Comparison of ENCODE assay signal across 22 mouse cellular contexts in genomic region chr6:52416491-52416890, GRCm38 (mm10).
DNase-seq lines count a peak whose midpoint lies in the region; ATAC-seq and TF ChIP-seq lines count a peak whose summit lies in the region.
"Had no signal": no experiment of that assay in that cellular context is flagged by ENCODE, and none has a peak within 500 bp of the region (broad histone marks: within the 10 kb centered on the region; RNA-seq: fewer than 3 reads in every experiment).

No protein-coding gene starts in this region.

- H3K27me3 ChIP-seq in forebrain, postnatal 0 days (ENCODE audit: insufficient read depth, low read length): no peaks in the 10 kb centered on the region
- H3K27me3 ChIP-seq in forebrain, embryonic 16.5 days (replicated peaks; ENCODE audit: control insufficient read depth, insufficient read depth, low read length): no peaks in the 10 kb centered on the region
- no peaks in the 10 kb centered on the region for H3K27me3 ChIP-seq in lung, embryonic 16.5 days (ENCODE audit: control insufficient read depth, insufficient read depth, low read depth, low read length)
- H3K27me3 ChIP-seq: kidney, embryonic 15.5 days; liver, embryonic 12.5 days had no signal

- WGBS in forebrain, postnatal 0 days: 43% methylated on average over 3 of the region's 3 CpGs
- WGBS in forebrain, embryonic 16.5 days: 31% methylated on average over 3 of the region's 3 CpGs
- WGBS in lung, embryonic 16.5 days: 32% methylated on average over 3 of the region's 3 CpGs

- no peak for ATAC-seq in forebrain, postnatal 0 days
- no peak for ATAC-seq in forebrain, embryonic 16.5 days
- ATAC-seq in lung, embryonic 16.5 days (ENCODE audit: low read depth): no peak
- ATAC-seq: forebrain, embryonic 15.5 days; hindbrain, embryonic 16.5 days; intestine, embryonic 16.5 days; liver, embryonic 12.5 days had no signal

- no peak for TF ChIP-seq CTCF in forebrain, postnatal 0 days (IDR thresholded peaks at IDR 0.05; ENCODE audit: low read depth)

- H3K36me3 ChIP-seq in forebrain, postnatal 0 days (ENCODE audit: insufficient read depth): no peaks in the 10 kb centered on the region
- H3K36me3 ChIP-seq in forebrain, embryonic 16.5 days (ENCODE audit: control insufficient read depth, insufficient read depth): no peaks in the 10 kb centered on the region
- no peaks in the 10 kb centered on the region for H3K36me3 ChIP-seq in lung, embryonic 16.5 days (ENCODE audit: control insufficient read depth, insufficient read depth, low read length)
- H3K36me3 ChIP-seq: forebrain, embryonic 15.5 days; kidney, embryonic 15.5 days; liver, embryonic 12.5 days had no signal

- intact Hi-C loops in heart, postnatal 25 days (cut with DNase I): no loop called here

- H3K27ac ChIP-seq in forebrain, postnatal 0 days (ENCODE audit: low read depth, low read length): no peak overlapping the region
- no peak overlapping the region for H3K27ac ChIP-seq in forebrain, embryonic 16.5 days (ENCODE audit: low read length)
- 0 out of 2 replicates have a peak overlapping the region, but pooled peaks have one; percentile 1 for H3K27ac ChIP-seq in lung, embryonic 16.5 days (ENCODE audit: low read length)
- H3K27ac ChIP-seq: forebrain, embryonic 15.5 days; kidney, embryonic 15.5 days; liver, embryonic 12.5 days had no signal

- H3K4me1 ChIP-seq in forebrain, postnatal 0 days (ENCODE audit: insufficient read depth): no peaks in the 10 kb centered on the region
- 0 out of 2 replicates have a peak, but pooled peaks cover 3% of the 10 kb centered on the region for H3K4me1 ChIP-seq in forebrain, embryonic 16.5 days (replicated peaks; ENCODE audit: control insufficient read depth, insufficient read depth, low read length)
- peaks cover 25% of the 10 kb centered on the region for H3K4me1 ChIP-seq in lung, embryonic 16.5 days (replicated peaks; ENCODE audit: control insufficient read depth, insufficient read depth, low read length)
- H3K4me1 ChIP-seq: liver, embryonic 12.5 days had no signal

- H3K4me3 ChIP-seq in forebrain, postnatal 0 days (ENCODE audit: low read depth, low read length): no peak overlapping the region
- no peak overlapping the region for H3K4me3 ChIP-seq in forebrain, embryonic 16.5 days (replicated peaks; ENCODE audit: low read length)
- no peak overlapping the region for H3K4me3 ChIP-seq in lung, embryonic 16.5 days (ENCODE audit: low read length)
- H3K4me3 ChIP-seq: erythroblast, embryonic 14.5 days; forebrain, embryonic 15.5 days; kidney, embryonic 15.5 days; liver, embryonic 12.5 days had no signal

- DNase-seq in forebrain, postnatal 0 days: peak; percentile 1
- DNase-seq in heart, postnatal 4 days: peak; percentile 36
- DNase-seq in heart, postnatal 25 days (ENCODE audit: low spot score): no peak
- peak; percentile 11 for DNase-seq in NIH3T3 (ENCODE audit: low read depth)
- no peak for DNase-seq in left cerebral cortex, adult 18-20 months (ENCODE audit: low spot score in 2 of 2)
- no peak for DNase-seq in spleen, postnatal 36 days (ENCODE audit: low spot score in 2 of 2)
- DNase-seq: adrenal gland, postnatal 10 days; cerebellum, adult 11-12 months; cerebellum, postnatal 25 days; gastrocnemius, postnatal 36 days; heart, postnatal 36 days; kidney, postnatal 4 days; layer of hippocampus, adult 9-11 months; spleen, adult 18-20 months had no signal

- H3K4me2 ChIP-seq in forebrain, postnatal 0 days (ENCODE audit: low read depth): no peak overlapping the region
- no peak overlapping the region for H3K4me2 ChIP-seq in forebrain, embryonic 16.5 days (ENCODE audit: low read length)
- no peak overlapping the region for H3K4me2 ChIP-seq in lung, embryonic 16.5 days (ENCODE audit: low read depth, low read length)
- H3K4me2 ChIP-seq: forebrain, embryonic 15.5 days; kidney, embryonic 15.5 days; liver, embryonic 12.5 days had no signal

- H3K9ac ChIP-seq in forebrain, postnatal 0 days: no peak overlapping the region
- H3K9ac ChIP-seq in forebrain, embryonic 16.5 days (replicated peaks; ENCODE audit: low read depth, low read length): no peak overlapping the region
- H3K9ac ChIP-seq in lung, embryonic 16.5 days (ENCODE audit: low read length): no peak overlapping the region
- H3K9ac ChIP-seq: forebrain, embryonic 15.5 days; kidney, embryonic 15.5 days; liver, embryonic 12.5 days had no signal

- H3K9me3 ChIP-seq in forebrain, postnatal 0 days (ENCODE audit: low read length): no peaks in the 10 kb centered on the region
- no peaks in the 10 kb centered on the region for H3K9me3 ChIP-seq in forebrain, embryonic 16.5 days (ENCODE audit: control insufficient read depth, low read length)
- H3K9me3 ChIP-seq in lung, embryonic 16.5 days (ENCODE audit: control insufficient read depth, low read length): no peaks in the 10 kb centered on the region
- H3K9me3 ChIP-seq: forebrain, embryonic 15.5 days; kidney, embryonic 15.5 days; liver, embryonic 12.5 days had no signal

Comparison
In these comparisons a context has a peak if more than half of its experiments do, and no peak if none do; other contexts are left out.
1. DNase-seq: peak in forebrain, postnatal 0 days (single experiment), heart, postnatal 4 days (single experiment) and NIH3T3 (single experiment); none in heart, postnatal 25 days (single experiment), left cerebral cortex, adult 18-20 months (0 of 2) and spleen, postnatal 36 days (0 of 2).